Mouse (Mus musculus): ENCODE data around the gene Scel. TPM values are rescaled to one million over a fixed set of nuclear protein-coding genes. Genes with fewer than 3 reads are reported as not detected.

The Scel gene
- polyA plus RNA-seq, 1 experiment: not detected

- TF ChIP-seq CTCF (IDR thresholded peaks at IDR 0.05; ENCODE audit: extremely low read depth, insufficient read length, insufficient replicate concordance, low read depth, low read length): peak; percentile 72; the same call in 1 of the 2 replicates
- no peak for TF ChIP-seq POLR2A (IDR thresholded peaks at IDR 0.05; ENCODE audit: low read depth, low read length)
Measured at GRCm38 (mm10) chr14:103550480-103550879, 37.3 kb downstream of the Scel start.

GRCm38 (mm10) chr14:103550921-103551320, 37.8 kb downstream of the Scel start:
- no peak for TF ChIP-seq CTCF (IDR thresholded peaks at IDR 0.05; ENCODE audit: extremely low read depth, insufficient read length, insufficient replicate concordance, low read depth, low read length)
- TF ChIP-seq POLR2A (IDR thresholded peaks at IDR 0.05; ENCODE audit: low read depth, low read length): no peak
- Histone ChIP-seq H3K36me3 (ENCODE audit: control insufficient read depth, insufficient read depth, low read length) (no peaks in the 10 kb centered on the region), H3K4me1 (ENCODE audit: control insufficient read depth, insufficient read depth, insufficient read length, low read length) (no peaks in the 10 kb centered on the region), H3K27me3 (ENCODE audit: control insufficient read depth, insufficient read depth, low read length) (no peaks in the 10 kb centered on the region), H3K4me3 (ENCODE audit: low read depth, low read length) (no peak overlapping the region), H3K27ac (ENCODE audit: insufficient read depth, low read depth, low read length) (no peak overlapping the region)
- 76% methylated on average over 10 of the region's 10 CpGs for WGBS

More at GRCm38 (mm10) chr14:103550480-103550879, 37.3 kb downstream of the Scel start:
- Histone ChIP-seq H3K27ac (ENCODE audit: insufficient read depth, low read depth, low read length) (no peak overlapping the region), H3K4me3 (ENCODE audit: low read depth, low read length) (no peak overlapping the region), H3K36me3 (ENCODE audit: control insufficient read depth, insufficient read depth, low read length) (no peaks in the 10 kb centered on the region), H3K27me3 (ENCODE audit: control insufficient read depth, insufficient read depth, low read length) (no peaks in the 10 kb centered on the region; the same call in 1 of the 2 replicates), H3K4me1 (ENCODE audit: control insufficient read depth, insufficient read depth, insufficient read length, low read length) (no peaks in the 10 kb centered on the region)
- WGBS: 10% methylated on average over 8 of the region's 8 CpGs

GRCm38 (mm10) chr14:103551921-103552320, 38.8 kb downstream of the Scel start:
- Histone ChIP-seq H3K27ac (ENCODE audit: insufficient read depth, low read depth, low read length) (no peak overlapping the region), H3K27me3 (ENCODE audit: control insufficient read depth, insufficient read depth, low read length) (no peaks in the 10 kb centered on the region), H3K36me3 (ENCODE audit: control insufficient read depth, insufficient read depth, low read length) (no peaks in the 10 kb centered on the region), H3K4me1 (ENCODE audit: control insufficient read depth, insufficient read depth, insufficient read length, low read length) (no peaks in the 10 kb centered on the region), H3K4me3 (ENCODE audit: low read depth, low read length) (no peak overlapping the region)
- TF ChIP-seq CTCF (IDR thresholded peaks at IDR 0.05; ENCODE audit: extremely low read depth, insufficient read length, insufficient replicate concordance, low read depth, low read length) (no peak), POLR2A (IDR thresholded peaks at IDR 0.05; ENCODE audit: low read depth, low read length) (no peak)
- WGBS: 63% methylated on average over 4 of the region's 4 CpGs

GRCm38 (mm10) chr14:103552379-103552778, 39.2 kb downstream of the Scel start:
- WGBS: 70% methylated on average over 4 of the region's 4 CpGs
- no peaks in the 10 kb centered on the region for H3K27me3 ChIP-seq (ENCODE audit: control insufficient read depth, insufficient read depth, low read length)
- H3K27ac ChIP-seq (ENCODE audit: insufficient read depth, low read depth, low read length): no peak overlapping the region
- H3K4me3 ChIP-seq (ENCODE audit: low read depth, low read length): no peak overlapping the region
- no peaks in the 10 kb centered on the region for H3K36me3 ChIP-seq (ENCODE audit: control insufficient read depth, insufficient read depth, low read length)
- no peak for TF ChIP-seq CTCF (IDR thresholded peaks at IDR 0.05; ENCODE audit: extremely low read depth, insufficient read length, insufficient replicate concordance, low read depth, low read length)
- no peak for TF ChIP-seq POLR2A (IDR thresholded peaks at IDR 0.05; ENCODE audit: low read depth, low read length)
- no peaks in the 10 kb centered on the region for H3K4me1 ChIP-seq (ENCODE audit: control insufficient read depth, insufficient read depth, insufficient read length, low read length)

- TF ChIP-seq POLR2A (IDR thresholded peaks at IDR 0.05; ENCODE audit: low read depth, low read length): no peak
- no peak for TF ChIP-seq CTCF (IDR thresholded peaks at IDR 0.05; ENCODE audit: extremely low read depth, insufficient read length, insufficient replicate concordance, low read depth, low read length)
- Histone ChIP-seq H3K36me3 (ENCODE audit: control insufficient read depth, insufficient read depth, low read length) (no peaks in the 10 kb centered on the region), H3K27me3 (ENCODE audit: control insufficient read depth, insufficient read depth, low read length) (no peaks in the 10 kb centered on the region), H3K4me1 (ENCODE audit: control insufficient read depth, insufficient read depth, insufficient read length, low read length) (no peaks in the 10 kb centered on the region), H3K4me3 (ENCODE audit: low read depth, low read length) (no peak overlapping the region), H3K27ac (ENCODE audit: insufficient read depth, low read depth, low read length) (no peak overlapping the region)
- 58% methylated on average over 5 of the region's 5 CpGs for WGBS
Measured at GRCm38 (mm10) chr14:103556609-103557008, 43.5 kb downstream of the Scel start.

- Histone ChIP-seq H3K4me1 (ENCODE audit: control insufficient read depth, insufficient read depth, insufficient read length, low read length) (no peaks in the 10 kb centered on the region), H3K36me3 (ENCODE audit: control insufficient read depth, insufficient read depth, low read length) (no peaks in the 10 kb centered on the region), H3K27ac (ENCODE audit: insufficient read depth, low read depth, low read length) (no peak overlapping the region), H3K27me3 (ENCODE audit: control insufficient read depth, insufficient read depth, low read length) (no peaks in the 10 kb centered on the region), H3K4me3 (ENCODE audit: low read depth, low read length) (no peak overlapping the region)
- TF ChIP-seq CTCF (IDR thresholded peaks at IDR 0.05; ENCODE audit: extremely low read depth, insufficient read length, insufficient replicate concordance, low read depth, low read length) (no peak), POLR2A (IDR thresholded peaks at IDR 0.05; ENCODE audit: low read depth, low read length) (no peak)
- 79% methylated on average over 8 of the region's 8 CpGs for WGBS
Measured at GRCm38 (mm10) chr14:103561383-103562096, 48.4 kb downstream of the Scel start.

DNA sequence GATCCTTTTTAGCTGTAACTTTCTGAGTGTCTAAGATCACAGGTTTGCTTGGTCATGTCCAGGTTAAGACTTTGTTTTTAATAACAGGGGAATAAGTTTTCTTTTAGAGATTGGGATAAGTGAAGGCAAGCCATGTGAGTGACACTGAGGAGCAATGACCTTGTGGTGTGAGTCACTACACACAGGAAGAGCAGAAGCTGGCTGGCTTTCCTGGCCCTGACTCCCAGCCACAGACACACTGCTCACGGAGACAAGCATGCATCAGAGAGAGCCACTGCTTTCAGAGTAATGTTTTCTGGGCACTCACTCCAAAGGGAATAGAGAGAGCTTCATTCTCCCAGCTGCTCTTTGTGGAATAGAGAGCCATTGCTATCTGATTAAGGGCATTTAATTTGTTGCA, 54.8 kb downstream of the Scel start:
- TF ChIP-seq CTCF (IDR thresholded peaks at IDR 0.05; ENCODE audit: extremely low read depth, insufficient read length, insufficient replicate concordance, low read depth, low read length) (no peak), POLR2A (IDR thresholded peaks at IDR 0.05; ENCODE audit: low read depth, low read length) (no peak)
- WGBS: 52% methylated on average over 1 of the region's 1 CpGs
- Histone ChIP-seq H3K27me3 (ENCODE audit: control insufficient read depth, insufficient read depth, low read length) (no peaks in the 10 kb centered on the region), H3K27ac (ENCODE audit: insufficient read depth, low read depth, low read length) (no peak overlapping the region), H3K4me1 (ENCODE audit: control insufficient read depth, insufficient read depth, insufficient read length, low read length) (no peaks in the 10 kb centered on the region), H3K36me3 (ENCODE audit: control insufficient read depth, insufficient read depth, low read length) (no peaks in the 10 kb centered on the region), H3K4me3 (ENCODE audit: low read depth, low read length) (no peak overlapping the region)
